Mouse (Mus musculus) midbrain, postnatal 0 days (tissue): ENCODE measurements around the gene Nsf. TPM values are rescaled to one million over a fixed set of nuclear protein-coding genes. Genes with fewer than 3 reads are reported as not detected.
"Not testable (repeated sequence)": the region's sequence is repeated elsewhere in the genome, so short reads cannot be mapped to it uniquely, and the experiment has no call there.

ENCODE experiments used
- ATAC-seq: fragments of 200-750 bp; cut with Nextera tagmentation; 2 replicates; pipeline ENCODE4 v1.8.0; 2017; ENCODE audit warnings: moderate number of reproducible peaks, mild to moderate bottlenecking, moderate TSS enrichment, moderate library complexity; ENCODE audit not compliant: low FRiP score
- DNase-seq: peaks from one replicate; pipeline ENCODE4 v3.0.0-alpha.2; 2015; ENCODE audit warnings: low spot score
- H3K27ac ChIP-seq: fragments of 300-500 bp; sonication (generic); 2 replicates; pipeline ENCODE4 v1.5.1; 2014; ENCODE audit warnings: low read depth, mild to moderate bottlenecking, low read length, mixed read lengths
- H3K27me3 ChIP-seq: fragments of 300-500 bp; sonication (generic); 2 replicates; pipeline ENCODE4 v1.6.1; 2014; ENCODE audit warnings: low read length, control low read depth, mixed read lengths; ENCODE audit not compliant: insufficient read depth
- H3K36me3 ChIP-seq: fragments of 300-500 bp; sonication (generic); 2 replicates; pipeline ENCODE4 v1.6.1; 2014; ENCODE audit warnings: low read length, control low read depth, mixed read lengths; ENCODE audit not compliant: insufficient read depth
- H3K4me1 ChIP-seq: fragments of 300-500 bp; sonication (generic); 2 replicates; pipeline ENCODE4 v1.6.1; 2014; ENCODE audit warnings: mild to moderate bottlenecking, control low read depth, antibody characterized with exemption, low read length, mixed read lengths; ENCODE audit not compliant: insufficient read depth
- H3K4me2 ChIP-seq: fragments of 300-500 bp; sonication (generic); 2 replicates; pipeline ENCODE4 v1.6.1; 2014; ENCODE audit warnings: low read depth, mild to moderate bottlenecking, low read length, mixed read lengths; ENCODE audit not compliant: poor library complexity, severe bottlenecking
- H3K4me3 ChIP-seq: fragments of 300-500 bp; sonication (generic); 2 replicates; pipeline ENCODE4 v1.5.1; 2014; ENCODE audit warnings: low read depth, mild to moderate bottlenecking, low read length, moderate library complexity
- H3K9ac ChIP-seq: fragments of 300-500 bp; sonication (generic); replicated peaks from 2 replicates; pipeline ENCODE4 v1.6.1; 2014; ENCODE audit warnings: mild to moderate bottlenecking, low read length, moderate library complexity, mixed read lengths; ENCODE audit not compliant: poor library complexity, severe bottlenecking
- H3K9me3 ChIP-seq: fragments of 300-500 bp; sonication (generic); 2 replicates; pipeline ENCODE4 v1.6.1; 2016; ENCODE audit warnings: low read length, control low read depth
- CTCF ChIP-seq: IDR thresholded peaks from 2 replicates; pipeline ENCODE4 v1.5.1; 2016; ENCODE audit warnings: antibody characterized with exemption, mild to moderate bottlenecking
- whole genome bisulfite sequencing: fragments of 180-500 bp; shearing (Covaris S2); extraction: QIAGEN DNeasy Blood & Tissue Kit; methylation state at CpG from one replicate; pipeline ENCODE4 v1.1.7; 2014; 5-methylcytosine and 5-hydroxymethylcytosine counted together
- polyA plus RNA-seq: library from polyadenylated mRNA; unstranded; fragments of >200 nt; fragmentation: Nextera tagmentation; extraction: Ambion mirVana; gene quantifications from 2 replicates; pipeline ENCODE4 v1.2.1, GENCODE M21; 2015
- total RNA-seq: library from RNA; depleted of rRNA; stranded (reverse); fragments of >200 nt; gene quantifications from 2 replicates; pipeline ENCODE4 v1.2.3, GENCODE M21; 2014

Gene Nsf
- total and polyA plus RNA-seq, 2 experiments from 2014 or later, result 167 to 272 TPM

DNA sequence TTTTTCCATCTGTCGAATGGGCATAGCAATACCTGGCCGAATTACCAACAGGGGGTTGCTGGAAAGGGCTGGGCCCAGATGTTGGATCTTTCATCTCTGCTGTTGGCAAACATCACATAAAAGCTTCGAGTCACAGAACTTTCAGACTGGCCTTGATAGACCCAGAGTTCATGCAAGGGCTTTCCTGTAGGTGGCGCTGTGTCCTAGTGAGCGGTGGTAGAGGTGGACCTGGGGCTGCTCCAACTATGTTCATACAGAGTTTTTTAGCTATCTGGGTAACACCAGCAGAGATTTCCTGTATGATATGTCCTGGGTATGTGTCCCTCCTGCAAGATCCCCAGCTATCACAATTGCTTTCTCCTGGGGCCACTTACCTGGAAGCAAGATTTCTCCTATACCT lies 43.5 kb upstream of the Nsf start:
- TF ChIP-seq CTCF, result peak; percentile 90
- Histone ChIP-seq H3K27me3 (no peaks in the 10 kb centered on the region), H3K36me3 (no peaks in the 10 kb centered on the region), H3K4me3 (no peak overlapping the region), H3K9ac (no peak overlapping the region), H3K9me3 (no peaks in the 10 kb centered on the region), H3K27ac (no peak overlapping the region), H3K4me2 (no peak overlapping the region), H3K4me1 (no peaks in the 10 kb centered on the region)
- 6% methylated on average over 5 of the region's 5 CpGs for WGBS
- DNase-seq (peak; percentile 89), ATAC-seq (0 out of 2 replicates have a peak, but pooled peaks have one; percentile 47)

DNA sequence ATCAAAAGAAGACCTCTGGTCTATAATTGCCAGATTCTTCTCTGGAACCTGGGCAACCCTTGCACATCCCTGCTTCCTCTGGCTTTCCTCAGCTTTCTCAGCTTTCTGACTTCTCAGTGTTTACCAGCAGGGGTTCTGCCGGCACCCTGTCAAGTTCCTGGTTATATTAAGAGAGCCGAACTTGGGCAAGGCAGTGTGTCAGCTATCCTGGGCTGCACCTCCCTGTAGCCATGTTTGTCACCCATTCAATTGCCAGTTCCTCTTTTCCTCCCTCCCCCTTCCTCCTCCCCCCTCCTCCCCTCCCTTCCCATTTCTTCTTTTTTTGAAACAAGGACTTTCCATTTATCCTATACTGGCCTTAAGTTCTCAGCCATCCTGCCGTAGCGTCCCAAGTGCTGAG lies 38.8 kb upstream of the Nsf start:
- Histone ChIP-seq H3K4me1 (no peaks in the 10 kb centered on the region), H3K27ac (no peak overlapping the region), H3K4me3 (no peak overlapping the region), H3K9ac (no peak overlapping the region), H3K27me3 (no peaks in the 10 kb centered on the region), H3K36me3 (no peaks in the 10 kb centered on the region), H3K4me2 (no peak overlapping the region), H3K9me3 (no peaks in the 10 kb centered on the region)
- 77% methylated on average over 4 of the region's 4 CpGs for WGBS
- TF ChIP-seq CTCF, result no peak
- DNase-seq (no peak), ATAC-seq (no peak)

DNA sequence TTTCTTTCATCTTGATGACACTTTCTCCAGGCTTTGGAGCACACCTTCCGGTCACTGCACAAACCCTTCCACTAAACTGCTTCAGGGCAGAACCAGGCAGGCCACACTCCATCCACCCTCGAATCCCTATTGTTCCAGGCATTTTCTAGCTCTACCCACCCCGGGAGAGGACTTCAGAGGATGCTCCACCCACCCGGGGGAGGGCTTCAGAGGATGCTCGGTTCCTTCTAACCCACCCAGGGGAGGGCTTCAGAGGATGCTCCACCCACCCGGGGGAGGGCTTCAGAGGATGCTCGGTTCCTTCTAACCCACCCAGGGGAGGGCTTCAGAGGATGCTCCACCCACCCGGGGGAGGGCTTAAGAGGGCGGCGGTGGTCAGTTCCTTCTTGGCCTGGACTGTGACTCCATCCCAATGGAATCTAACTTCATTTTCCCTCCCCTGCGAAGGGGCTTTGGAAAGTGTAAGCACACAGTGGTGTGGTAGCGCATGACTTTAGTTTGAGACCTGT lies 36.2 kb upstream of the Nsf start:
- H3K27ac ChIP-seq, H3K9ac ChIP-seq, H3K4me1 ChIP-seq, H3K27me3 ChIP-seq, DNase-seq, H3K9me3 ChIP-seq, H3K4me2 ChIP-seq, H3K4me3 ChIP-seq, H3K36me3 ChIP-seq: not testable (repeated sequence)
- 14% methylated on average over 12 of the region's 12 CpGs for WGBS
- peak; percentile 79 for ATAC-seq

DNA sequence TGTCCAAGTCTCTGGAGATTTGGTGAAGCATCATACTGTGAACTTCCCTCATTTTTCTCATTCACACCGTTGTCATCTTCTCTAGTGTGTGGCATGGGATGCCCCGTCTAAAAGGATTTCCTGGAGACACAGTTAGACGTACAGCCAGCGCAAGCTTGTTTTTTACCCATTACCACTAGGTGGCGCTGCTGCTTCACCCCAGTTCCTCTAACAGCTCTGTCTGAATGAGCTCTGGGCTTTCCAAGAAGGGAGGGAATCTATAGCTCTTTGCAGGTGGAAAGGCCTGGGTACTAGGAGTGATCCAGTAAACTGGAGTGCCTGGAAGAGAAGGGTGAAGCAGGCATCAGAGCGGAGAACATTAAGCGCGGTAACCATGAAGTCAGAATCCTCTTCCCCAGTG lies 33.6 kb upstream of the Nsf start:
- H3K27ac ChIP-seq, result no peak overlapping the region
- H3K4me3 ChIP-seq, result no peak overlapping the region
- H3K36me3 ChIP-seq, result peaks cover 31% of the 10 kb centered on the region
- H3K27me3 ChIP-seq, result no peaks in the 10 kb centered on the region
- no peaks in the 10 kb centered on the region for H3K9me3 ChIP-seq
- no peak overlapping the region for H3K9ac ChIP-seq
- 25% methylated on average over 8 of the region's 8 CpGs for WGBS
- peak; percentile 99 for TF ChIP-seq CTCF
- DNase-seq (peak; percentile 93), ATAC-seq (peak; percentile 65)
- H3K4me2 ChIP-seq, result no peak overlapping the region
- no peaks in the 10 kb centered on the region for H3K4me1 ChIP-seq

GRCm38 (mm10) chr11:103984067-103984466 lies 30.2 kb upstream of the Nsf start:
- Histone ChIP-seq H3K9ac (no peak overlapping the region), H3K4me3 (no peak overlapping the region), H3K4me2 (no peak overlapping the region), H3K4me1 (no peaks in the 10 kb centered on the region), H3K36me3 (peaks cover 47% of the 10 kb centered on the region), H3K9me3 (no peaks in the 10 kb centered on the region), H3K27me3 (no peaks in the 10 kb centered on the region), H3K27ac (no peak overlapping the region)
- no peak for TF ChIP-seq CTCF
- no peak for DNase-seq
- no peak for ATAC-seq
- 61% methylated on average over 5 of the region's 5 CpGs for WGBS

GRCm38 (mm10) chr11:103981826-103982225 lies 28.0 kb upstream of the Nsf start:
- ATAC-seq (no peak), DNase-seq (no peak)
- Histone ChIP-seq H3K9ac (no peak overlapping the region), H3K9me3 (no peaks in the 10 kb centered on the region), H3K36me3 (peaks cover 49% of the 10 kb centered on the region), H3K4me1 (no peaks in the 10 kb centered on the region), H3K27ac (no peak overlapping the region), H3K4me2 (no peak overlapping the region), H3K4me3 (no peak overlapping the region), H3K27me3 (no peaks in the 10 kb centered on the region)
- TF ChIP-seq CTCF, result no peak
- 78% methylated on average over 5 of the region's 5 CpGs for WGBS
